Mouse (Mus musculus): Measurements from ENCODE around the gene Dclk2. TPM values are rescaled to one million over a fixed set of nuclear protein-coding genes. Genes with fewer than 3 reads are reported as not detected.

The Dclk2 gene
- polyA plus RNA-seq, 1 experiment from 2014 or later = 3.4 TPM

DNA sequence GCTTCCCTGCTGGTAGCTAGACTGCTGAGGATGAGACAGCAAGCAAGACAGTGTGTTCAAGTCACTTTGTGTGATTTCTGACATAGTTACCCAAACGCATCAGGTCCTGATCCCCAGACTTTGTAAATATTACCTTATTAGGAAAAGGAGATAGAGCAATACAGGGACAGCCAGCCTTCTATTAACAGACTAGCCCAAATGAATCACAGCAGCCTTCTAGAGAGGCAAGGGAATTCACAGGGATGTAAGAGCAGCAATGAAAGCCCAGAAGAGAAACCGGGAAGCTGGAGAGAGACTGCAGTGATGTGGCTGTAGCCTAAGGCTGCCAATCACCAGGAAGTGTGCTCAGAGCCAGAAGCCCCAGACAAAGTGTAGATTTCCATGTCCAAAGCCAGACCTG, 111.0 kb downstream of the Dclk2 start:
- Histone ChIP-seq H3K36me3 (no peaks in the 10 kb centered on the region), H3K27ac (no peak overlapping the region), H3K27me3 (no peaks in the 10 kb centered on the region), H3K9ac (no peak overlapping the region), H3K4me2 (no peak overlapping the region), H3K4me1 (no peaks in the 10 kb centered on the region), H3K4me3 (replicated peaks) (no peak overlapping the region), H3K9me3 (replicated peaks) (no peaks in the 10 kb centered on the region)
- 60% methylated on average over 2 of the region's 2 CpGs for WGBS
- ATAC-seq (replicated peaks; ENCODE audit: low FRiP score) = no peak

DNA sequence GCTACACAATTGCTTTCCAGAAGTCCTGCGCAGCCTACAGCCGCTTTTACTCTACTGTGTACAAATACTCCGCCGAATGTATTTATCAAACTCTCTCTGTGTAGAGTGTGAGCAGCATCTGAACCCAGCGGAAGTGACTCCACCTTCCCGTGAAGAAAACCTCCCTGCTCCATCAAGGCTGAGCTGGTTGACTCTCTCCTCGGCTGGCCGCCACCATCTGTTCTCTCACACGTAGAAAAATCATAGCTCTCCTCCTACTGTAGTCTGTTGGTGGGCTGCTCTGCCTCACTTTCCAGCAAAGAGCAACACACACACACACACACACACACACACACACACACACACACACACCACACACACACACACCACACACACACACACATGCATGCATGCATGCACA, 111.5 kb downstream of the Dclk2 start:
- Histone ChIP-seq H3K4me1 (no peaks in the 10 kb centered on the region), H3K27me3 (no peaks in the 10 kb centered on the region), H3K36me3 (no peaks in the 10 kb centered on the region), H3K4me2 (no peak overlapping the region), H3K4me3 (replicated peaks) (no peak overlapping the region), H3K27ac (no peak overlapping the region), H3K9me3 (replicated peaks) (no peaks in the 10 kb centered on the region), H3K9ac (no peak overlapping the region)
- no peak for ATAC-seq (replicated peaks; ENCODE audit: low FRiP score)
- WGBS = 76% methylated on average over 9 of the region's 9 CpGs

DNA sequence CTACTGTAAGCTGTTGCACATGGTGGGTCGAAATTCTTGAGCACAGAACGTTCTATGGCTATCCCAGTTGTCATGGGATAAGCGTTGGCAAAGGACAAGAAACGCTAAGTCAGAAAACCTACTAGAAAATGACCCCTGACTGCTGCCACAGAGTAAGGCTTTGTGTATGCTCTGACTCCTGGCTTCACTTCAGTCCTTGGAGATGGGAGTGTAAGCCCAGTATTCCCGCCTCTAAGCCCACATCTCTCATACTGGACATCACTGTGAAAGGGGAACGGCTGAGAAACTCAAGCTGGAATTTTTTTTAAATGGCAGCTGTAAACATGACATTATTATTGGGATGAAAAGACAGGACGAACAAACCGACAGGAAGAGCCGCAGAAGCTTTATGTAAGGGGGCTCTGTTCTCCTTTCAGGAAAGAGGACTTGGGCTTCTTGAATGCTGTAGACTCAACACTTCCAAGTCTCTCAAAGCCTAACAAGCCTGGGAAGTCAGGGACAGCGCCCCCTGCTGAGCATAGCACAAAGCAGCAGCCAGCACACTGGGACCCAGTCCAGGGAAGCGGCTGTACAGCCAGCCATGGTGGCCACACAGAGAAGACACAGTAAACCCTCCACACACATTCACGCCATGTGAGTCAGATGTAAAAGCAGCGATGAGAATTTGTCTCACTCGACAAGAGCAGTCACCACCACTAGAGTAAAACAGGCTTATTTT, 112.7 kb downstream of the Dclk2 start:
- H3K27ac ChIP-seq = no peak overlapping the region
- no peaks in the 10 kb centered on the region for H3K9me3 ChIP-seq (replicated peaks)
- WGBS = 75% methylated on average over 14 of the region's 14 CpGs
- no peak overlapping the region for H3K4me3 ChIP-seq (replicated peaks)
- no peak overlapping the region for H3K4me2 ChIP-seq
- H3K36me3 ChIP-seq = no peaks in the 10 kb centered on the region
- no peak overlapping the region for H3K9ac ChIP-seq
- no peak for ATAC-seq (replicated peaks; ENCODE audit: low FRiP score)
- H3K27me3 ChIP-seq = no peaks in the 10 kb centered on the region
- no peaks in the 10 kb centered on the region for H3K4me1 ChIP-seq

DNA sequence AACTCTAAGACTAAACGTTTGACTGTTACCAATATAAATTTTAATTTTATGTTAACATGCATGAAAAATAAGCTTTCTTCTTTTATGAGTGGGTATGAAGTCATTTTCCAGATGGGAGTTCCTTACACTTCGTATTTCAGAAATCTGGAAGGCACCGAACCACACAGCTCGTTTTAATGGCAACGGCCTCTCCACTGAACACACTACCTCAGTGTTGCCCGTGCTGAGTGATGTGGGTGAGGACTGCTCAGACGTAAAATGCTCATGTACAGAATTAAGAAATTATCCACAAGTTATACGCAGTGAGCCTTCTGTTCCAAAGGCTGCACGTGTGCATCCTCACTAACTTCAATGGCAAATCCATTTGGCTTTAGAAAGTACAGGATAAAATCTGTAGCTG, 113.8 kb downstream of the Dclk2 start:
- Histone ChIP-seq H3K4me1 (no peaks in the 10 kb centered on the region), H3K4me3 (replicated peaks) (no peak overlapping the region), H3K4me2 (no peak overlapping the region), H3K36me3 (no peaks in the 10 kb centered on the region), H3K9ac (no peak overlapping the region), H3K27ac (no peak overlapping the region), H3K9me3 (replicated peaks) (no peaks in the 10 kb centered on the region), H3K27me3 (no peaks in the 10 kb centered on the region)
- ATAC-seq (replicated peaks; ENCODE audit: low FRiP score) = no peak
- 92% methylated on average over 9 of the region's 9 CpGs for WGBS

DNA sequence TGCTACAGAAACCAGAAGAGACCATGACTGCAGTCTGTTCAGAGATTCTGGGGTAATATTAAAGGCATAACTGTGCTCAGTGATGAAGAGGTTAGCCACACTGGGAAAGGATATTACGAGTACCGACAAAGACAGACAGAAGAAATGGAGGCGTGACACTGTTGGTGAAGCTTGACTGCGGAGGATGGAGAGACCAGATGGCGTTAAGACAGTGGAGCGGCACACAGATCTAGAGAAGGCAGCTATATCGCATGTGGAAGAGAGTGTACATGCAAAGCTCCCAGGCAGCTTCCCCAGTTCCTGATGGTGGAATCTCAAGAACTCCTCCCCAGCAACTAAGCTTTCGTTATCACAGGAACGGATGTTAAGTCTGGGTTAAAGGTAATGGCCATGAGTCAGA, 116.4 kb downstream of the Dclk2 start:
- ATAC-seq (replicated peaks; ENCODE audit: low FRiP score) = no peak
- no peaks in the 10 kb centered on the region for H3K36me3 ChIP-seq
- 92% methylated on average over 9 of the region's 9 CpGs for WGBS
- no peak overlapping the region for H3K9ac ChIP-seq
- H3K4me1 ChIP-seq = no peaks in the 10 kb centered on the region
- no peaks in the 10 kb centered on the region for H3K27me3 ChIP-seq
- H3K9me3 ChIP-seq (replicated peaks) = no peaks in the 10 kb centered on the region
- no peak overlapping the region for H3K4me2 ChIP-seq
- no peak overlapping the region for H3K4me3 ChIP-seq (replicated peaks)
- H3K27ac ChIP-seq = no peak overlapping the region

DNA sequence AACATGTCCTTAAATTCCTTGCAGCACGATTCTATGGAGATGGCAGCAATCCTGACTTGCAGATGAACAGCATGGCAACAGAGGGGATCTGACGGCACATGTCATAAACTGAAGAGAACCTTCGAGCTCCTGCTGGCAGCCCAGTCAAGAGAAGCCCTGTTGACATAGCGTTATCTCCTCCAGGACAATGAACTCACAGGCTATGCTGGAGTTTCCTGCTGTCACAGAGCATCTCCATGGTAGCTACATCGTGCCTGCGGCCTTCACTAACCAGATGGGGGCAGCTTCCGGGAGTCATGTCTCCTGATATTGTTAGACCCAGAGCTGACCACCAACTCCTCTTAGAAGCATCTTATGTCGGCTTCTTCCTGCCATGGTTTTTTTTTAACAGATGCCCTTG, 117.8 kb downstream of the Dclk2 start:
- Histone ChIP-seq H3K4me3 (replicated peaks) (no peak overlapping the region), H3K36me3 (no peaks in the 10 kb centered on the region), H3K4me2 (no peak overlapping the region), H3K4me1 (no peaks in the 10 kb centered on the region), H3K27me3 (no peaks in the 10 kb centered on the region), H3K9ac (no peak overlapping the region), H3K9me3 (replicated peaks) (no peaks in the 10 kb centered on the region), H3K27ac (no peak overlapping the region)
- no peak for ATAC-seq (replicated peaks; ENCODE audit: low FRiP score)
- WGBS = 69% methylated on average over 8 of the region's 8 CpGs

DNA sequence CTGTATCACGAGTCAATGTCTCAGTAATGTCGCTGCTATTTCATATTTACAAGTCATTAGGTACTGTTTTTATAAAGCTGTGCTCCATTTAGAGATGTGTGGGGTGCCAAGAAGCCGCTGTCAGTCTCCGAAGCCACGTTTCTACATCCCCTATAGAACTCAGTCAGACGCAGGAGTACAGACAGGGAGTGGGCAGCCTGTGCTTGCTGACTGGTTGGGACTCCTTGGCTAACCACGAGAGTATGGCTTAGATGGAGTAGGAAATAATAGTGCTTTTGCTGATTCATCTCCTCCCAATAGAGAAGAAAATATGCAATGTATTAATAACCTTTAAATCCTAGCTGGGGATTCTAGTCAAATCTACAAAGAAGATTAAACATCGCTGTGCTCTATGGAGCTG, 119.8 kb downstream of the Dclk2 start:
- Histone ChIP-seq H3K36me3 (no peaks in the 10 kb centered on the region), H3K4me3 (replicated peaks) (no peak overlapping the region), H3K27me3 (no peaks in the 10 kb centered on the region), H3K9me3 (replicated peaks) (no peaks in the 10 kb centered on the region), H3K4me1 (no peaks in the 10 kb centered on the region), H3K9ac (no peak overlapping the region), H3K4me2 (no peak overlapping the region), H3K27ac (no peak overlapping the region)
- no peak for ATAC-seq (replicated peaks; ENCODE audit: low FRiP score)
- 81% methylated on average over 8 of the region's 8 CpGs for WGBS

DNA sequence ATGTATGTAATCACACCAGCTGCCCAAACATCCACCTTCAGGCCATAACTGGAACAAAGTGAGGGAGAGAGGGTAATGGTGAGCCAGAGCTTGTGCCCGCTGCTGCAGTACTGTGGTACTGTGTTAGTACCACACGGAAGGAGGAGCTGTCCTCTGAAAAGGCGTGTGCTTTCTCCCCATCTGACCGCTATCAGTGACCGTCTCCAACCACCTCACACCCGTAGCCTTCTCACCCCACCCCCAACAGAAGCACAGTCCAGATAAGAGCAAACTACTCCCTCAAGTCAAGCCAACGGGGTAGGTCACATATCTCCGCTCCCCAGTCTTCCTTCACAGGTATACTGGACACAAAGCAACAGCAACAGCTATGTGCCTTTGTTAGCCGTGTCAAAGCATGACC, 121.6 kb downstream of the Dclk2 start:
- Histone ChIP-seq H3K36me3 (no peaks in the 10 kb centered on the region), H3K9me3 (replicated peaks) (no peaks in the 10 kb centered on the region), H3K4me3 (replicated peaks) (no peak overlapping the region), H3K9ac (no peak overlapping the region), H3K4me2 (no peak overlapping the region), H3K27me3 (no peaks in the 10 kb centered on the region), H3K27ac (no peak overlapping the region), H3K4me1 (no peaks in the 10 kb centered on the region)
- peak; percentile 87 for ATAC-seq (replicated peaks; ENCODE audit: low FRiP score)
- 94% methylated on average over 9 of the region's 9 CpGs for whole genome bisulfite sequencing

DNA sequence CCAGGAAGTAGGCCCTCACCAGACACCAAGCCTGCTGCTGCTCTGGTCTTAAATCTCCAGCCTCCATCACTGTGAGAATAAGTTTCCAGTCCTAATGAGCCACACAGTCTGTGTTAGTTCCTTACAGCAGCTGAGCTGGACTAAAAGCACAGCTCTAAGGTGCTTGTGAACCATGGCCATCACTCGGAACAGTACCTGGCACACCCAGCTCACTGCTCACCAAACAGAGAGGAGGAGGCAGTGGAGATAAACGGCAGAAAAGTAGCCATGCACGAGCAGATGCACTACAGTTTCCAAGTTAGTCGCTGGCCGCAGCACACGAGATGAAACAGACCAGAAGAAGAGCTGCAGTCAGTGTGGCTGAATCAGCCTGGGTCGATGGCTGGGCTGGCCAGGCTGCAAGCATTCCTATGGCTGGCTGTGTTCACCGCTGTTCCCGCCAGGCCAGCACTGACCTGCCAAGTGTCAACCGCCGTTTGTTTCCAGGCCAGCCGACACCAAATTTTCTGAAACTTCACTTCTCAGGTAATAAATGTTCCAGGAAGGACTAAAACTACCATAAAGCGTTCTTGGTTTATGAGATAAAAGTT, 122.7 kb downstream of the Dclk2 start:
- 76% methylated on average over 13 of the region's 13 CpGs for WGBS
- no peak for ATAC-seq (replicated peaks; ENCODE audit: low FRiP score)
- no peaks in the 10 kb centered on the region for H3K36me3 ChIP-seq

DNA sequence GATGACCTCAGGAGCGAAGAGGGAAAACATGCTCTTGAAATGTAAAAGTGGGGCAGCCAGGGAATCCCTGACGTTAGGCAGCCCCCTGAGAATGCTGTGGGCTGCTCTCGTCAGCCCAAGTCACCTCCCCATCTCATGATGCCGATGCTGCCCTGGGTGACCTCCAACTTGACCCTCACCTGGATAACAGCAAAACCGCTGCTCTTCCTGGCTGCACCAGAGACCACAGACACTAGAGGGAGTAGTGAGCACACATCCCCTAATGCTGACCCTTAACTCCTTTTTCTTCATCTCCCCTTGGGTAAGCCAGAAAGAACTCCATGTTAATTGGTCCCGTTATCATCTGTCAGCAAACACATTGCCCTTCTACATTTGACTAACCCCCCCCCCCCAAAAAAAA, 123.9 kb downstream of the Dclk2 start:
- no peak for ATAC-seq (replicated peaks; ENCODE audit: low FRiP score)
- no peak overlapping the region for H3K4me3 ChIP-seq (replicated peaks)
- H3K9ac ChIP-seq = no peak overlapping the region
- no peak overlapping the region for H3K27ac ChIP-seq
- H3K4me1 ChIP-seq = peaks cover 5% of the 10 kb centered on the region; the same call in 1 of the 2 replicates
- H3K9me3 ChIP-seq (replicated peaks) = no peaks in the 10 kb centered on the region
- 33% methylated on average over 6 of the region's 6 CpGs for WGBS
- no peaks in the 10 kb centered on the region for H3K36me3 ChIP-seq
- H3K27me3 ChIP-seq = no peaks in the 10 kb centered on the region
- no peak overlapping the region for H3K4me2 ChIP-seq

More for the DNA sequence above, 122.7 kb downstream of the Dclk2 start:
- Histone ChIP-seq H3K4me3 (replicated peaks) (no peak overlapping the region), H3K27ac (no peak overlapping the region), H3K9ac (no peak overlapping the region), H3K4me1 (peaks cover 5% of the 10 kb centered on the region; the same call in 1 of the 2 replicates), H3K9me3 (replicated peaks) (no peaks in the 10 kb centered on the region), H3K27me3 (no peaks in the 10 kb centered on the region), H3K4me2 (no peak overlapping the region)

DNA sequence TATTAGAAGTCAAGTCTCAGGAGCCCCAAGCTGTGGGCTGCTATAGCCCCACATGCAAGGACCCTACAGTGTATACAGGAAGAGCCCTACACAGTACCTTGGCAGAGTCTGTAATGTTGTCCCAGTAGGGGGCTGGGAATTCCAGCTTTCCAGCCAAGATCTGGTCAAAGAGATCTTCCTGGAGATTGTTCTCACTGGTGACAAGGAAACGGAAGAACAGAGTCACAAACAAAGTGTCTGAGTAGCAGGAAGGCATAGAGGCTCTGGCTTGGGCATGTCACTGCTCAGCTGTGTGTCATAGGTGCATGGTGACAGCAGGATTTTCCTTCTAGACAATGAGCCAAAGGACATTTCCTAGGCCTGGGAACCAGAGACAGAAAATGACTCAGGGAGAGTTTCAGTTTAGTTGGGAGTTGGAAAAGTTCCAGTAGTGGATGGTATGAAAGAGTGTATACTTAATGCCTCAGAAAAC, 126.9 kb downstream of the Dclk2 start:
- peak; percentile 66 for ATAC-seq (replicated peaks; ENCODE audit: low FRiP score)
- Histone ChIP-seq H3K27ac (peak overlapping the region; percentile 7; the same call in 1 of the 2 replicates), H3K36me3 (no peaks in the 10 kb centered on the region), H3K4me3 (replicated peaks) (no peak overlapping the region), H3K9me3 (replicated peaks) (no peaks in the 10 kb centered on the region), H3K9ac (no peak overlapping the region), H3K27me3 (no peaks in the 10 kb centered on the region), H3K4me1 (peaks cover 12% of the 10 kb centered on the region), H3K4me2 (no peak overlapping the region)
- WGBS = 49% methylated on average over 1 of the region's 1 CpGs

DNA sequence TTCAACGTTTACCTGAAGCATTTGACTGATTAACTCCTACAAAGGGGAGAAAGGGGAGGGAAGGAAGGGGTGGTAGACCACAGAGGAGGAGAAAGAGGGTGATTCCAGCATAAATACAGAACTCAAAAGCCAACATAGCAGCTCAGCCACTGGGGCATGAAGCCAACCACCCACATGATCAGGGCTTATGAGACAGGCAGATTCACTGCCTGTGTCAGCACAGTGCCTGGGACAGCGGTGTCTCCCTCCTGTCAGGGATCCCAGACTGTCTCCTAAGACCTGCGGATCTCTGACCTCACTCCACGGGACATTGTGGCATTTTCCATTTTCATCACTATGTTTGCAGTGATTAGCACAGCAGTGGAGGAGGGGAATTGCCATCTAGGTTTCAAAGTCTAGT, 127.4 kb downstream of the Dclk2 start:
- Histone ChIP-seq H3K36me3 (no peaks in the 10 kb centered on the region), H3K27me3 (no peaks in the 10 kb centered on the region), H3K9me3 (replicated peaks) (no peaks in the 10 kb centered on the region), H3K27ac (peak overlapping the region; percentile 7; the same call in 1 of the 2 replicates), H3K4me3 (replicated peaks) (no peak overlapping the region), H3K4me2 (no peak overlapping the region), H3K4me1 (peaks cover 12% of the 10 kb centered on the region), H3K9ac (no peak overlapping the region)
- 61% methylated on average over 4 of the region's 4 CpGs for WGBS
- peak; percentile 64 for ATAC-seq (replicated peaks; ENCODE audit: low FRiP score)
